Comparison of ENCODE assay signal across 14 mouse cellular contexts in genomic region chr13:59962676-59963664, GRCm38 (mm10).
DNase-seq lines count a peak whose midpoint lies in the region; ATAC-seq lines count a peak whose summit lies in the region.
"Had no signal": no experiment of that assay in that cellular context is flagged by ENCODE, and none has a peak within 500 bp of the region (broad histone marks: within the 10 kb centered on the region; RNA-seq: fewer than 3 reads in every experiment).

No protein-coding gene starts in this region.

- no peak overlapping the region for H3K4me3 ChIP-seq in forebrain, embryonic 14.5 days (ENCODE audit: low read depth, low read length)
- H3K4me3 ChIP-seq in limb, embryonic 13.5 days: no peak overlapping the region

- no peak overlapping the region for H3K4me2 ChIP-seq in forebrain, embryonic 14.5 days (ENCODE audit: low read length)
- H3K4me2 ChIP-seq in limb, embryonic 13.5 days (replicated peaks): peak overlapping the region; percentile 32
- H3K4me2 ChIP-seq: heart, embryonic 11.5 days had no signal

- WGBS in forebrain, embryonic 14.5 days: 23% methylated on average over 21 of the region's 21 CpGs
- 32% methylated on average over 21 of the region's 21 CpGs for WGBS in limb, embryonic 13.5 days

- no peak overlapping the region for H3K9ac ChIP-seq in forebrain, embryonic 14.5 days (ENCODE audit: low read length)
- no peak overlapping the region for H3K9ac ChIP-seq in limb, embryonic 13.5 days

- H3K9me3 ChIP-seq in forebrain, embryonic 14.5 days (replicated peaks; ENCODE audit: control insufficient read depth, low read length): no peaks in the 10 kb centered on the region
- no peaks in the 10 kb centered on the region for H3K9me3 ChIP-seq in limb, embryonic 13.5 days

- DNase-seq in retina, postnatal 1 day: peak; percentile 73
- no peak for DNase-seq in retina, embryonic 14.5 days (ENCODE audit: low spot score)
- peak; percentile 56 for DNase-seq in forebrain, embryonic 14.5 days (ENCODE audit: low spot score)
- DNase-seq in frontal cortex, postnatal 25 days (ENCODE audit: low spot score in 2 of 2): no peak
- no peak for DNase-seq in kidney, postnatal 4 days
- DNase-seq: adrenal gland, adult 8-10 months; cerebellum, adult 9-11 months; gastrocnemius, postnatal 25 days; kidney, postnatal 14 days; thymus, postnatal 36 days had no signal

- H3K27ac ChIP-seq in forebrain, embryonic 14.5 days (ENCODE audit: low read depth, low read length): no peak overlapping the region
- peak overlapping the region; percentile 79 for H3K27ac ChIP-seq in limb, embryonic 13.5 days

- no peaks in the 10 kb centered on the region for H3K27me3 ChIP-seq in forebrain, embryonic 14.5 days (replicated peaks; ENCODE audit: control insufficient read depth, insufficient read depth, low read length)
- H3K27me3 ChIP-seq in limb, embryonic 13.5 days: no peaks in the 10 kb centered on the region

- H3K36me3 ChIP-seq in forebrain, embryonic 14.5 days (ENCODE audit: control insufficient read depth, insufficient read depth, low read length): no peaks in the 10 kb centered on the region
- no peaks in the 10 kb centered on the region for H3K36me3 ChIP-seq in limb, embryonic 13.5 days

- ATAC-seq in forebrain, embryonic 14.5 days: peak; percentile 42
- peak; percentile 37 for ATAC-seq in limb, embryonic 13.5 days (ENCODE audit: low FRiP score, low read depth)
- no peak for ATAC-seq in frontal cortex, adult (ENCODE audit: low TSS enrichment)
- ATAC-seq: CD4-positive, CD25-positive, alpha-beta regulatory T cell, adult 4 months had no signal

- H3K4me1 ChIP-seq in forebrain, embryonic 14.5 days (ENCODE audit: control insufficient read depth, insufficient read depth, low read length): peaks cover 9% of the 10 kb centered on the region
- H3K4me1 ChIP-seq in limb, embryonic 13.5 days: peaks cover 22% of the 10 kb centered on the region

Comparison
In these comparisons a context has a peak if more than half of its experiments do, and no peak if none do; other contexts are left out.
1. DNase-seq: peak in retina, postnatal 1 day (single experiment) and forebrain, embryonic 14.5 days (single experiment); none in retina, embryonic 14.5 days (single experiment), frontal cortex, postnatal 25 days (0 of 2) and kidney, postnatal 4 days (0 of 2).